Mouse (Mus musculus): ENCODE measurements around the gene Espn. TPM values are rescaled to one million over a fixed set of nuclear protein-coding genes. Genes with fewer than 3 reads are reported as not detected.

Gene Espn
- total and polyA plus RNA-seq, 3 experiments: 2.4 to 3.2 (median 2.5) TPM

- H3K79me2 ChIP-seq (replicated peaks; ENCODE audit: control insufficient read depth, insufficient read depth, low read length): no peaks in the 10 kb centered on the region
- H3K9ac ChIP-seq (ENCODE audit: low read depth, low read length): peak overlapping the region; percentile 55
- H3K27ac ChIP-seq: no peak overlapping the region
- DNase-seq: no peak
- H3K36me3 ChIP-seq (ENCODE audit: control insufficient read depth, insufficient read depth, low read length): no peaks in the 10 kb centered on the region
- peak overlapping the region; percentile 32; the same call in 1 of the 2 replicates for H3K4me3 ChIP-seq
- TF ChIP-seq POLR2A (IDR thresholded peaks at IDR 0.05; ENCODE audit: insufficient read depth, low read depth, low read length) (no peak), CTCF (IDR thresholded peaks at IDR 0.05) (no peak), EP300 (IDR thresholded peaks at IDR 0.05; ENCODE audit: insufficient read depth, low read depth, low read length) (no peak)
- 49% methylated on average over 7 of the region's 7 CpGs for WGBS
- H3K4me1 ChIP-seq (ENCODE audit: control insufficient read depth, insufficient read depth, low read length): peaks cover 1% of the 10 kb centered on the region; the same call in 1 of the 2 replicates
- H3K27me3 ChIP-seq (ENCODE audit: control insufficient read depth, insufficient read depth, low read length): peaks cover 3% of the 10 kb centered on the region; the same call in 1 of the 2 replicates
- intact Hi-C loops (cut with DNase I): no loop called here
These were observed 663 bp downstream of the Espn start for GRCm38 (mm10) chr4:152151451-152151965.

DNA sequence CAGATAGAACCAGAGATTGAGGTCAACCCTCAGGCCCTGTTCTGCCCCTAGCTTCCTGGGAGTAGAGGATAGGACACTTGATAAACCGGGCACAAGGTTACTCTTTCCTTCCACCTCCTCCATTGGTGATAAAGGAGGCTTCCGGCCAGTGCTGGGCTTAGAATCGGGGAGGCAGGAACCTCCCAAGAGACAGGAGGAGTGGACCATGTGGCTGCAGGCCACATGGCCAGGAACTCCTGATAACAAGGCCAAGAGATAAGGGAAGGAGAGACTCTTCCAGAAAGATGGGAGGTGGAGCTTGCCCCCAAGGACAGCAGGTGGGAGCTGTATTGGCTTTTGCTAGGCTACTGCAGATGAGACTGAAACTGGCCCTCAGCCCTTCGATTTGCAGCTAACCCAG is 1.6 kb downstream of the Espn start:
- Histone ChIP-seq H3K36me3 (ENCODE audit: control insufficient read depth, insufficient read depth, low read length) (no peaks in the 10 kb centered on the region), H3K4me1 (ENCODE audit: control insufficient read depth, insufficient read depth, low read length) (peaks cover 1% of the 10 kb centered on the region; the same call in 1 of the 2 replicates), H3K9ac (ENCODE audit: low read depth, low read length) (no peak overlapping the region), H3K4me3 (no peak overlapping the region), H3K79me2 (replicated peaks; ENCODE audit: control insufficient read depth, insufficient read depth, low read length) (no peaks in the 10 kb centered on the region), H3K27ac (no peak overlapping the region), H3K27me3 (ENCODE audit: control insufficient read depth, insufficient read depth, low read length) (peaks cover 3% of the 10 kb centered on the region; the same call in 1 of the 2 replicates)
- intact Hi-C loops (cut with DNase I): no loop called here
- WGBS: 51% methylated on average over 4 of the region's 4 CpGs
- no peak for DNase-seq
- no peak for TF ChIP-seq POLR2A (IDR thresholded peaks at IDR 0.05; ENCODE audit: insufficient read depth, low read depth, low read length)
- TF ChIP-seq CTCF (IDR thresholded peaks at IDR 0.05): no peak
- no peak for TF ChIP-seq EP300 (IDR thresholded peaks at IDR 0.05; ENCODE audit: insufficient read depth, low read depth, low read length)

DNA sequence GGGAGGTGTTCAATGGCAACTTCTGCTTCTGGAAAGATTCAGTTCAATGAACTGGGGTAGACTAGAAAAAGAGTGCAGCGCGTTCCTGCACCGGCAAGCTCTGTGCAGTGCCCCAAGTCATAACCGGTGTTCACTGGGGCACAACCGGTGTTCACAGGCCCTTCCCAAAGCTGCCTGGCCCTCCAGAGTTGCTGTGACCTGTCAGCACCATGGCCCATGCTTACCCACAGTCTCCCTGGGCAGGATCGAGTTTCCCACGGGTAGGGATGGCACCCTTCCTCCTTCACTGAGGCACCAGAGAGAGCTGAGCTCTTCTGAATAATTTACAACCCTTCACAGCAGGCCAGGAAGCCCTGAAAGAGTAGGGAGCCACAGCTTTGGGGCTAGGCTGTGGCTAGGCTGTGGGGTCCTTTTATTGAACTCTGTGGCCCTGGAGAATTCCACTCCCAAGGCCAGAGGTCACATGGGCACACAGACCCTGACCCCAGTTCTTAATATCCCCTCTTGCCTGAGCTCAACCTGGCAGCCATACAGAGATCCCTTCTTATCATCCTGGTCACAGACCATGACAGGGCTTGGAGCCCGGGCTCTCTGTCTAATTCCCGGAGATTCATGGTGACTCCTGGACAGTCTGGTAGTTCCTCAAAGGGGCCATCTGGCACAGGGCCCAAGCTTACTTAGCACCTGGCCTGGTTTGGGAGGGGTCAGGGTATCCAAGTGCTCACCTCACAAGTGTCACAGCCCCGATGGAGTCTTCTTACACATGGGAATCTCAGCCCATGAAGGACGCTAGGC is 5.9 kb downstream of the Espn start:
- WGBS: 70% methylated on average over 11 of the region's 11 CpGs

GRCm38 (mm10) chr4:152145473-152145872 is 6.7 kb downstream of the Espn start:
- no peak for DNase-seq
- no peak for TF ChIP-seq POLR2A (IDR thresholded peaks at IDR 0.05; ENCODE audit: insufficient read depth, low read depth, low read length)
- no peak for TF ChIP-seq CTCF (IDR thresholded peaks at IDR 0.05)
- TF ChIP-seq EP300 (IDR thresholded peaks at IDR 0.05; ENCODE audit: insufficient read depth, low read depth, low read length): no peak
- Histone ChIP-seq H3K4me3 (no peak overlapping the region), H3K79me2 (replicated peaks; ENCODE audit: control insufficient read depth, insufficient read depth, low read length) (no peaks in the 10 kb centered on the region), H3K9ac (ENCODE audit: low read depth, low read length) (no peak overlapping the region), H3K27me3 (ENCODE audit: control insufficient read depth, insufficient read depth, low read length) (no peaks in the 10 kb centered on the region), H3K4me1 (ENCODE audit: control insufficient read depth, insufficient read depth, low read length) (no peaks in the 10 kb centered on the region), H3K36me3 (ENCODE audit: control insufficient read depth, insufficient read depth, low read length) (no peaks in the 10 kb centered on the region), H3K27ac (no peak overlapping the region)
- WGBS: 55% methylated on average over 10 of the region's 10 CpGs
- intact Hi-C loops (cut with DNase I): no loop called here

More for the DNA sequence above, 5.9 kb downstream of the Espn start:
- H3K79me2 ChIP-seq (replicated peaks; ENCODE audit: control insufficient read depth, insufficient read depth, low read length): no peaks in the 10 kb centered on the region
- no peak overlapping the region for H3K27ac ChIP-seq
- no peak for DNase-seq
- H3K9ac ChIP-seq (ENCODE audit: low read depth, low read length): no peak overlapping the region
- H3K4me1 ChIP-seq (ENCODE audit: control insufficient read depth, insufficient read depth, low read length): no peaks in the 10 kb centered on the region
- intact Hi-C loops (cut with DNase I): no loop called here
- H3K36me3 ChIP-seq (ENCODE audit: control insufficient read depth, insufficient read depth, low read length): no peaks in the 10 kb centered on the region
- no peak overlapping the region for H3K4me3 ChIP-seq
- no peak for TF ChIP-seq POLR2A (IDR thresholded peaks at IDR 0.05; ENCODE audit: insufficient read depth, low read depth, low read length)
- TF ChIP-seq EP300 (IDR thresholded peaks at IDR 0.05; ENCODE audit: insufficient read depth, low read depth, low read length): no peak
- no peak for TF ChIP-seq CTCF (IDR thresholded peaks at IDR 0.05)
- H3K27me3 ChIP-seq (ENCODE audit: control insufficient read depth, insufficient read depth, low read length): no peaks in the 10 kb centered on the region

DNA sequence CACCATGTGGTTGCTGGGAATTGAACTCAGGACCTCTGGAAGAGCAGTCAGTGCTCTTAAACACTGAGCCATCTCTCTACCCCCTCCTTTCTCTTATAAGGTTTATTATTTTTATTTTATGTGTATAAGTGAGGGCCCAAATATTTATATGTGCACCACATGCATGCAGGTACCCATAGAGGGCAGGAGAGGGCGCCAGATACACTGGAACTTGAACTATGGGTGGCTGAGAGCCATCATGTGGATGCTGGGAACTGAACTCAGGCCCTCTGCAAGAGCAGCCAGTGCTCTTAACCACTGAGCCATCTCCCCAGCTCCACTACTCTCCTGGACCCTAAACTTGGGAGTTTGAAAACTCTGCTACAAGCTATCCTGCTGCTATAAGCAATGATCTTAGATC is 8.5 kb downstream of the Espn start:
- Histone ChIP-seq H3K36me3 (ENCODE audit: control insufficient read depth, insufficient read depth, low read length) (no peaks in the 10 kb centered on the region), H3K27me3 (ENCODE audit: control insufficient read depth, insufficient read depth, low read length) (no peaks in the 10 kb centered on the region), H3K79me2 (replicated peaks; ENCODE audit: control insufficient read depth, insufficient read depth, low read length) (no peaks in the 10 kb centered on the region), H3K4me3 (no peak overlapping the region), H3K4me1 (ENCODE audit: control insufficient read depth, insufficient read depth, low read length) (no peaks in the 10 kb centered on the region), H3K27ac (no peak overlapping the region), H3K9ac (ENCODE audit: low read depth, low read length) (no peak overlapping the region)
- intact Hi-C loops (cut with DNase I): no loop called here
- DNase-seq: no peak
- 44% methylated on average over 1 of the region's 1 CpGs for WGBS
- TF ChIP-seq CTCF (IDR thresholded peaks at IDR 0.05): peak; percentile 11; the same call in 1 of the 2 replicates
- no peak for TF ChIP-seq EP300 (IDR thresholded peaks at IDR 0.05; ENCODE audit: insufficient read depth, low read depth, low read length)

- no peak for TF ChIP-seq CTCF (IDR thresholded peaks at IDR 0.05)
- no peak for TF ChIP-seq EP300 (IDR thresholded peaks at IDR 0.05; ENCODE audit: insufficient read depth, low read depth, low read length)
- TF ChIP-seq POLR2A (IDR thresholded peaks at IDR 0.05; ENCODE audit: insufficient read depth, low read depth, low read length): no peak
- Histone ChIP-seq H3K4me1 (ENCODE audit: control insufficient read depth, insufficient read depth, low read length) (no peaks in the 10 kb centered on the region), H3K36me3 (ENCODE audit: control insufficient read depth, insufficient read depth, low read length) (no peaks in the 10 kb centered on the region), H3K9ac (ENCODE audit: low read depth, low read length) (no peak overlapping the region), H3K4me3 (no peak overlapping the region), H3K79me2 (replicated peaks; ENCODE audit: control insufficient read depth, insufficient read depth, low read length) (no peaks in the 10 kb centered on the region), H3K27ac (no peak overlapping the region), H3K27me3 (ENCODE audit: control insufficient read depth, insufficient read depth, low read length) (no peaks in the 10 kb centered on the region)
- 65% methylated on average over 8 of the region's 8 CpGs for WGBS
- DNase-seq: no peak
- intact Hi-C loops (cut with DNase I): no loop called here
These were observed 10.5 kb downstream of the Espn start for GRCm38 (mm10) chr4:152141521-152142135.

Measured in heart, adult 2 months (tissue).